Mouse (Mus musculus): Measurements from ENCODE around the gene Cerk. TPM values are rescaled to one million over a fixed set of nuclear protein-coding genes. Genes with fewer than 3 reads are reported as not detected.
A peak's percentile ranks its signal among the peaks of the same experiment; 100 is the strongest.
"Not testable (repeated sequence)": the region's sequence is repeated elsewhere in the genome, so short reads cannot be mapped to it uniquely, and the experiment has no call there.

Cerk gene
- polyA plus RNA-seq, 1 experiment from 2014 or later = 6.1 TPM

GRCm38 (mm10) chr15:86097871-86098270 lies 88.1 kb downstream of the Cerk start:
- Histone ChIP-seq H3K27me3 (ENCODE audit: insufficient read depth, low read length) (no peaks in the 10 kb centered on the region), H3K27ac (ENCODE audit: low read depth) (no peak overlapping the region), H3K9me3 (ENCODE audit: low read length) (no peaks in the 10 kb centered on the region), H3K4me3 (ENCODE audit: low read depth, low read length) (no peak overlapping the region), H3K36me3 (replicated peaks; ENCODE audit: insufficient read depth, low read length) (peaks cover 21% of the 10 kb centered on the region), H3K9ac (replicated peaks) (no peak overlapping the region), H3K4me1 (ENCODE audit: insufficient read depth) (peaks cover 9% of the 10 kb centered on the region), H3K4me2 (ENCODE audit: low read depth, low read length) (no peak overlapping the region)
- TF ChIP-seq EP300 (IDR thresholded peaks at IDR 0.05; ENCODE audit: low read depth) = no peak
- TF ChIP-seq CTCF (IDR thresholded peaks at IDR 0.05; ENCODE audit: low read depth) = no peak
- ATAC-seq = no peak
- DNase-seq = no peak
- WGBS (ENCODE audit: insufficient replicate concordance) = 88% methylated on average over 2 of the region's 2 CpGs

GRCm38 (mm10) chr15:86096604-86097020 lies 89.3 kb downstream of the Cerk start:
- not testable (repeated sequence) for H3K4me2 ChIP-seq (ENCODE audit: low read depth, low read length); H3K4me3 ChIP-seq (ENCODE audit: low read depth, low read length); H3K27ac ChIP-seq (ENCODE audit: low read depth); H3K27me3 ChIP-seq (ENCODE audit: insufficient read depth, low read length); ATAC-seq; DNase-seq; H3K9me3 ChIP-seq (ENCODE audit: low read length); H3K4me1 ChIP-seq (ENCODE audit: insufficient read depth); H3K9ac ChIP-seq (replicated peaks)
- 94% methylated on average over 5 of the region's 5 CpGs for WGBS (ENCODE audit: insufficient replicate concordance)
- peaks cover 18% of the 10 kb centered on the region for H3K36me3 ChIP-seq (replicated peaks; ENCODE audit: insufficient read depth, low read length)

GRCm38 (mm10) chr15:86095722-86096603 lies 90.0 kb downstream of the Cerk start:
- no peak overlapping the region for H3K9ac ChIP-seq (replicated peaks)
- H3K4me1 ChIP-seq (ENCODE audit: insufficient read depth) = peaks cover 10% of the 10 kb centered on the region
- DNase-seq (no peak), ATAC-seq (no peak)
- H3K27ac ChIP-seq (ENCODE audit: low read depth) = no peak overlapping the region
- H3K9me3 ChIP-seq (ENCODE audit: low read length) = no peaks in the 10 kb centered on the region
- H3K4me2 ChIP-seq (ENCODE audit: low read depth, low read length) = no peak overlapping the region
- H3K27me3 ChIP-seq (ENCODE audit: insufficient read depth, low read length) = no peaks in the 10 kb centered on the region
- no peak for TF ChIP-seq EP300 (IDR thresholded peaks at IDR 0.05; ENCODE audit: low read depth)
- TF ChIP-seq CTCF (IDR thresholded peaks at IDR 0.05; ENCODE audit: low read depth) = no peak
- peaks cover 12% of the 10 kb centered on the region for H3K36me3 ChIP-seq (replicated peaks; ENCODE audit: insufficient read depth, low read length)
- no peak overlapping the region for H3K4me3 ChIP-seq (ENCODE audit: low read depth, low read length)
- WGBS (ENCODE audit: insufficient replicate concordance) = 85% methylated on average over 17 of the region's 17 CpGs

GRCm38 (mm10) chr15:86094324-86095121 lies 91.4 kb downstream of the Cerk start:
- no peak for TF ChIP-seq CTCF (IDR thresholded peaks at IDR 0.05; ENCODE audit: low read depth)
- no peak for TF ChIP-seq EP300 (IDR thresholded peaks at IDR 0.05; ENCODE audit: low read depth)
- Histone ChIP-seq H3K27me3 (ENCODE audit: insufficient read depth, low read length) (no peaks in the 10 kb centered on the region), H3K4me1 (ENCODE audit: insufficient read depth) (peaks cover 24% of the 10 kb centered on the region), H3K27ac (ENCODE audit: low read depth) (peak overlapping the region; percentile 37; the same call in 1 of the 2 replicates), H3K36me3 (replicated peaks; ENCODE audit: insufficient read depth, low read length) (0 out of 2 replicates have a peak, but pooled peaks cover 9% of the 10 kb centered on the region), H3K4me3 (ENCODE audit: low read depth, low read length) (no peak overlapping the region), H3K4me2 (ENCODE audit: low read depth, low read length) (no peak overlapping the region), H3K9me3 (ENCODE audit: low read length) (no peaks in the 10 kb centered on the region), H3K9ac (replicated peaks) (no peak overlapping the region)
- no peak for ATAC-seq
- WGBS (ENCODE audit: insufficient replicate concordance) = 70% methylated on average over 10 of the region's 10 CpGs
- no peak for DNase-seq

- Histone ChIP-seq H3K9ac (replicated peaks) (no peak overlapping the region), H3K36me3 (replicated peaks; ENCODE audit: insufficient read depth, low read length) (0 out of 2 replicates have a peak, but pooled peaks cover 4% of the 10 kb centered on the region), H3K4me1 (ENCODE audit: insufficient read depth) (peaks cover 35% of the 10 kb centered on the region), H3K27me3 (ENCODE audit: insufficient read depth, low read length) (no peaks in the 10 kb centered on the region), H3K27ac (ENCODE audit: low read depth) (peak overlapping the region; percentile 70), H3K4me3 (ENCODE audit: low read depth, low read length) (no peak overlapping the region), H3K4me2 (ENCODE audit: low read depth, low read length) (no peak overlapping the region), H3K9me3 (ENCODE audit: low read length) (no peaks in the 10 kb centered on the region)
- ATAC-seq (no peak), DNase-seq (no peak)
- WGBS (ENCODE audit: insufficient replicate concordance) = 70% methylated on average over 1 of the region's 1 CpGs
- TF ChIP-seq EP300 (IDR thresholded peaks at IDR 0.05; ENCODE audit: low read depth) = no peak
- no peak for TF ChIP-seq CTCF (IDR thresholded peaks at IDR 0.05; ENCODE audit: low read depth)
Observed at GRCm38 (mm10) chr15:86093236-86093635, 92.7 kb downstream of the Cerk start.

Data from liver, postnatal 0 days (tissue).